Mouse (Mus musculus): ENCODE measurements around the gene Etv2. TPM values are rescaled to one million over a fixed set of nuclear protein-coding genes. Genes with fewer than 3 reads are reported as not detected.
A peak's percentile ranks its signal among the peaks of the same experiment; 100 is the strongest.

The Etv2 gene
- polyA plus RNA-seq, 1 experiment, result not detected

DNA sequence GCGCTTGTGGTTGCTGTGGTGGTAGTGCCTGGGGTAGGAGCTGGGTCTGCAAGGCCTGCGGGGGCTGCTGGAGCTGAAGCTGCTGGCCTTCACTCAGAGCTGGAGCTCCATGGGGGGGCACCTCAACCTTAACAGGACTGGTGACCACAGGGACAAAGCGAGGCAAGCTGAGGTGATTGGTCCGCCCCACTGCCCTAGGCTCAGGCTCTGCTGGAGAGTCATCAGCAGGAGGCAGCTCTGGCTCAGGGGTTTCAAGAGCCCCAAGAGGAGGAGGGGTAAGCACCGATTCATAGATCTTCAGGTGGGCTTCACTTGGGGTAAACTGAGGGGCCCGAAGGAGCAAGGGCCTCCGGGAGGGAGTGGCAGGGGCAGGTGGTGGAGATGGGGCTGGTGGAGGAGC is 50.5 kb downstream of the Etv2 start:
- Histone ChIP-seq H3K79me2 (ENCODE audit: control insufficient read depth, insufficient read depth) (peaks cover 26% of the 10 kb centered on the region), H3K27me3 (ENCODE audit: control insufficient read depth, insufficient read depth, insufficient read length) (no peaks in the 10 kb centered on the region), H3K4me2 (ENCODE audit: low read depth) (no peak overlapping the region), H3ac (ENCODE audit: control insufficient read depth, insufficient read length) (no peak overlapping the region), H3K4me3 (no peak overlapping the region), H3K36me3 (ENCODE audit: control insufficient read depth, insufficient read depth) (peaks cover 15% of the 10 kb centered on the region)
- no peak for TF ChIP-seq USF1 (IDR thresholded peaks at IDR 0.05; ENCODE audit: low read depth)
- TF ChIP-seq POLR2AphosphoS2 (IDR thresholded peaks at IDR 0.05; ENCODE audit: insufficient read length, low read depth), result peak; percentile 11

DNA sequence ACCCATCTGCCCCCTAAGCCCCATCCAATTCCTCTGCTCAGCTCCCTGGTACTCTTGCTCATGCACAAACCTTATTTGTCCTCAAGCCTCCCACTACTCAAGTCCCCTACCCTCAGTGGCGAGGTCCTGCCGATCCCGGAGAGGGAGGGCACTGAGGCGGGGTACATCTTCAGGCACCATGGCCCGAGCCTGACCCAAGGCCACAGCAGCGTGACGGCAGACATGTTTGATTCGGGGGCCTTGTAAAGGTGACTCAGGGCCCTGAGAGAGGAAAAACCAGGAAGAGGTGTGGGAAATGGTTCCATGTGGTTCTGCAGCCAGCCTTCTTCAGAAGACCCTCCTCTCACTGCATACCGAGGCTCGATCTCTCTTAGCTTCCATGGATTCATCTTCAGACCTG is 51.3 kb downstream of the Etv2 start:
- H3K4me3 ChIP-seq, result no peak overlapping the region
- H3ac ChIP-seq (ENCODE audit: control insufficient read depth, insufficient read length), result no peak overlapping the region
- H3K36me3 ChIP-seq (ENCODE audit: control insufficient read depth, insufficient read depth), result peaks cover 20% of the 10 kb centered on the region
- peaks cover 26% of the 10 kb centered on the region for H3K79me2 ChIP-seq (ENCODE audit: control insufficient read depth, insufficient read depth)
- no peaks in the 10 kb centered on the region for H3K27me3 ChIP-seq (ENCODE audit: control insufficient read depth, insufficient read depth, insufficient read length)
- H3K4me2 ChIP-seq (ENCODE audit: low read depth), result no peak overlapping the region
- TF ChIP-seq MYOD1 (IDR thresholded peaks at IDR 0.05; ENCODE audit: control insufficient read depth in 1 of 3, insufficient read length in 2 of 3, low read depth in 2 of 3), result no peak
- no peak for TF ChIP-seq REST (IDR thresholded peaks at IDR 0.05; ENCODE audit: insufficient read depth, insufficient read length)
- no peak for TF ChIP-seq E2F4 (IDR thresholded peaks at IDR 0.05; ENCODE audit: insufficient read depth)
- no peak for TF ChIP-seq POLR2A (IDR thresholded peaks at IDR 0.05; ENCODE audit: insufficient read length, low read depth)

Other genes with a start within 250 kb of the Etv2 start
- not detected for gene Tyrobp, start 222.1 kb downstream of the Etv2 start, polyA plus RNA-seq (2012; fragmentation: generic; extraction: Trizol)
- not detected for gene Hcst, start 216.0 kb downstream of the Etv2 start, polyA plus RNA-seq (2012; fragmentation: generic; extraction: Trizol)
- gene Nfkbid, start 214.1 kb downstream of the Etv2 start, polyA plus RNA-seq (2012; fragmentation: generic; extraction: Trizol), result 0.07 TPM
- 0.26 TPM for gene Aplp1, start 190.3 kb downstream of the Etv2 start, polyA plus RNA-seq (2012; fragmentation: generic; extraction: Trizol)
- not detected for gene Kirrel2, start 178.2 kb downstream of the Etv2 start, polyA plus RNA-seq (2012; fragmentation: generic; extraction: Trizol)
- 0.43 TPM for gene Nphs1, start 177.5 kb downstream of the Etv2 start, polyA plus RNA-seq (2012; fragmentation: generic; extraction: Trizol)
- not detected for gene Prodh2, start 142.2 kb downstream of the Etv2 start, polyA plus RNA-seq (2012; fragmentation: generic; extraction: Trizol)
- gene Arhgap33, start 100.8 kb downstream of the Etv2 start, polyA plus RNA-seq (2012; fragmentation: generic; extraction: Trizol), result 8.7 TPM
- 27.8 TPM for gene Hspb6, start 83.7 kb downstream of the Etv2 start, polyA plus RNA-seq (2012; fragmentation: generic; extraction: Trizol)
- gene Proser3, start 83.6 kb downstream of the Etv2 start, polyA plus RNA-seq (2012; fragmentation: generic; extraction: Trizol), result 3.8 TPM
- 55.3 TPM for gene Lin37, start 76.0 kb downstream of the Etv2 start, polyA plus RNA-seq (2012; fragmentation: generic; extraction: Trizol)
- 72.3 TPM for gene U2af1l4, start 72.6 kb downstream of the Etv2 start, polyA plus RNA-seq (2012; fragmentation: generic; extraction: Trizol)
- gene Gm49396, start 72.5 kb downstream of the Etv2 start, polyA plus RNA-seq (2012; fragmentation: generic; extraction: Trizol), result 1.0 TPM
- 169 TPM for gene Psenen, start 72.2 kb downstream of the Etv2 start, polyA plus RNA-seq (2012; fragmentation: generic; extraction: Trizol)
- 0.66 TPM for gene Igflr1, start 70.4 kb downstream of the Etv2 start, polyA plus RNA-seq (2012; fragmentation: generic; extraction: Trizol)
- gene Kmt2b, start 47.1 kb downstream of the Etv2 start, polyA plus RNA-seq (2012; fragmentation: generic; extraction: Trizol), result 12.9 TPM
- gene Zbtb32, start 36.9 kb downstream of the Etv2 start, polyA plus RNA-seq (2012; fragmentation: generic; extraction: Trizol), result 0.11 TPM
- 0.59 TPM for gene Upk1a, start 23.0 kb downstream of the Etv2 start, polyA plus RNA-seq (2012; fragmentation: generic; extraction: Trizol)
- gene Cox6b1, start 9.7 kb downstream of the Etv2 start, polyA plus RNA-seq (2012; fragmentation: generic; extraction: Trizol), result 1,108 TPM
- 124 TPM for gene Rbm42, start 14.5 kb upstream of the Etv2 start, polyA plus RNA-seq (2012; fragmentation: generic; extraction: Trizol)
- gene Haus5, start 29.1 kb upstream of the Etv2 start, polyA plus RNA-seq (2012; fragmentation: generic; extraction: Trizol), result 8.4 TPM
- not detected for gene Pmis2, start 35.8 kb upstream of the Etv2 start, polyA plus RNA-seq (2012; fragmentation: generic; extraction: Trizol)
- not detected for gene 2200002J24Rik, start 63.1 kb upstream of the Etv2 start, polyA plus RNA-seq (2012; fragmentation: generic; extraction: Trizol)
- gene Atp4a, start 76.4 kb upstream of the Etv2 start, polyA plus RNA-seq (2012; fragmentation: generic; extraction: Trizol), result not detected
- 241 TPM for gene Tmem147, start 93.7 kb upstream of the Etv2 start, polyA plus RNA-seq (2012; fragmentation: generic; extraction: Trizol)
- gene Gapdhs, start 107.8 kb upstream of the Etv2 start, polyA plus RNA-seq (2012; fragmentation: generic; extraction: Trizol), result 0.05 TPM
- 0.79 TPM for gene Sbsn, start 115.6 kb upstream of the Etv2 start, polyA plus RNA-seq (2012; fragmentation: generic; extraction: Trizol)
- gene Dmkn, start 127.9 kb upstream of the Etv2 start, polyA plus RNA-seq (2012; fragmentation: generic; extraction: Trizol), result not detected
- not detected for gene Krtdap, start 152.0 kb upstream of the Etv2 start, polyA plus RNA-seq (2012; fragmentation: generic; extraction: Trizol)
- gene Ffar2, start 187.9 kb upstream of the Etv2 start, polyA plus RNA-seq (2012; fragmentation: generic; extraction: Trizol), result not detected
- not detected for gene Ffar3, start 220.3 kb upstream of the Etv2 start, polyA plus RNA-seq (2012; fragmentation: generic; extraction: Trizol)
- not detected for gene Ffar1, start 225.7 kb upstream of the Etv2 start, polyA plus RNA-seq (2012; fragmentation: generic; extraction: Trizol)
- gene Cd22, start 244.5 kb upstream of the Etv2 start, polyA plus RNA-seq (2012; fragmentation: generic; extraction: Trizol), result not detected